In genomic region chr14:103694295-103694694, GRCm38 (mm10) we compare ENCODE assay signal across 8 mouse cellular contexts. TPM values are rescaled to one million over a fixed set of nuclear protein-coding genes. Genes with fewer than 3 reads are reported as not detected.
A peak's percentile ranks its signal among the peaks of the same experiment; 100 is the strongest.
DNase-seq lines count a peak whose midpoint lies in the region; ATAC-seq and TF ChIP-seq lines count a peak whose summit lies in the region.
"Had no signal": no experiment of that assay in that cellular context is flagged by ENCODE, and none has a peak within 500 bp of the region (broad histone marks: within the 10 kb centered on the region; RNA-seq: fewer than 3 reads in every experiment).

No protein-coding gene starts in this region.

- 21% methylated on average over 1 of the region's 1 CpGs for WGBS in liver, embryonic 14.5 days (ENCODE audit: insufficient replicate concordance)
- WGBS in neural tube, embryonic 13.5 days: 47% methylated on average over 1 of the region's 1 CpGs

- H3K27ac ChIP-seq in liver, embryonic 14.5 days: no peak overlapping the region
- no peak overlapping the region for H3K27ac ChIP-seq in neural tube, embryonic 13.5 days (replicated peaks)
- H3K27ac ChIP-seq: heart, embryonic 13.5 days had no signal

- H3K4me2 ChIP-seq in liver, embryonic 14.5 days (ENCODE audit: low read depth): no peak overlapping the region
- no peak overlapping the region for H3K4me2 ChIP-seq in neural tube, embryonic 13.5 days
- H3K4me2 ChIP-seq: heart, embryonic 13.5 days had no signal

- no peaks in the 10 kb centered on the region for H3K36me3 ChIP-seq in liver, embryonic 14.5 days (replicated peaks; ENCODE audit: control insufficient read depth, insufficient read depth, low read depth)
- peaks cover 41% of the 10 kb centered on the region for H3K36me3 ChIP-seq in neural tube, embryonic 13.5 days
- H3K36me3 ChIP-seq: heart, embryonic 13.5 days had no signal

- H3K27me3 ChIP-seq in liver, embryonic 14.5 days (ENCODE audit: control insufficient read depth, insufficient read depth, low read length): no peaks in the 10 kb centered on the region
- no peaks in the 10 kb centered on the region for H3K27me3 ChIP-seq in neural tube, embryonic 13.5 days
- H3K27me3 ChIP-seq: heart, embryonic 13.5 days had no signal

- peak; percentile 7 for DNase-seq in ovary, postnatal 10 days (ENCODE audit: low spot score)
- DNase-seq in ovary, adult 18-20 months (ENCODE audit: low spot score): no peak
- peak; percentile 54 for DNase-seq in T-cell, adult 2 months (ENCODE audit: low spot score)
- peak; percentile 66 for DNase-seq in cerebellum, adult 9-11 months
- DNase-seq in heart, postnatal 36 days: peak; percentile 29 to 32
- no peak for DNase-seq in liver, embryonic 14.5 days (ENCODE audit: low read depth in 3 of 3, low spot score in 3 of 3)

- no peak for TF ChIP-seq EP300 in liver, embryonic 14.5 days (IDR thresholded peaks at IDR 0.05; ENCODE audit: low read depth)

- H3K4me1 ChIP-seq in liver, embryonic 14.5 days (replicated peaks; ENCODE audit: control insufficient read depth in 2 of 2, insufficient read depth in 2 of 2, low read length in 1 of 2): no peaks in the 10 kb centered on the region
- no peaks in the 10 kb centered on the region for H3K4me1 ChIP-seq in neural tube, embryonic 13.5 days (replicated peaks)
- H3K4me1 ChIP-seq: heart, embryonic 13.5 days had no signal

- peak; percentile 66 for TF ChIP-seq CTCF in liver, embryonic 14.5 days (IDR thresholded peaks at IDR 0.05; ENCODE audit: low read depth)

- no peak for ATAC-seq in liver, embryonic 14.5 days (ENCODE audit: insufficient read depth)
- ATAC-seq in neural tube, embryonic 13.5 days (ENCODE audit: low read depth): 0 out of 2 replicates have a peak, but pooled peaks have one; percentile 58

- intact Hi-C loops in heart, postnatal 36 days (cut with DNase I): loop anchor here (1.0 to 10.0 kb wide), 2 partner anchors 144 to 629 kb away; no protein-coding TSS in a partner anchor

- no peak overlapping the region for H3K4me3 ChIP-seq in liver, embryonic 14.5 days (ENCODE audit: insufficient read depth in 1 of 2, low read depth in 2 of 2, low read length in 2 of 2)
- no peak overlapping the region for H3K4me3 ChIP-seq in neural tube, embryonic 13.5 days
- H3K4me3 ChIP-seq: heart, embryonic 13.5 days had no signal

- no peaks in the 10 kb centered on the region for H3K9me3 ChIP-seq in liver, embryonic 14.5 days (ENCODE audit: control insufficient read depth, low read length)
- H3K9me3 ChIP-seq in neural tube, embryonic 13.5 days: no peaks in the 10 kb centered on the region
- H3K9me3 ChIP-seq: heart, embryonic 13.5 days had no signal

- H3K9ac ChIP-seq in liver, embryonic 14.5 days (replicated peaks): no peak overlapping the region
- H3K9ac ChIP-seq in neural tube, embryonic 13.5 days: no peak overlapping the region
- H3K9ac ChIP-seq: heart, embryonic 13.5 days had no signal

RNA-seq across cellular contexts. Expression of gene Slain1, which starts 44.3 kb away (rescaled TPM):
- total RNA-seq in heart, postnatal 36 days (2021): under 1 TPM; 0.22 TPM
- polyA plus RNA-seq in liver, embryonic 14.5 days (2012; rRNA removed): 0.27 and 0.29 TPM in 2 replicates
- 0.22 and 0.39 TPM in 2 replicates for polyA plus RNA-seq in liver, embryonic 14.5 days (2014; fragmentation: Nextera tagmentation; extraction: Ambion mirVana)
- 14.7 and 15.2 TPM in 2 replicates for polyA plus RNA-seq in neural tube, embryonic 13.5 days (2015; fragmentation: Nextera tagmentation; extraction: Ambion mirVana)

Comparison
In these comparisons a context has a peak if more than half of its experiments do, and no peak if none do; other contexts are left out.
1. DNase-seq: peak in ovary, postnatal 10 days (single experiment), T-cell, adult 2 months (single experiment), cerebellum, adult 9-11 months (single experiment) and heart, postnatal 36 days (2 of 2); none in ovary, adult 18-20 months (single experiment) and liver, embryonic 14.5 days (0 of 3).
2. RNA of gene Slain1, which starts 44.3 kb away (polyA plus RNA-seq): 14.7 to 15.2 TPM in neural tube, embryonic 13.5 days; 0.22 to 0.39 TPM in liver, embryonic 14.5 days; every median in the first group is over 10 times any median in the second.